Mouse (Mus musculus): ENCODE measurements around the gene Arid5b. TPM values are rescaled to one million over a fixed set of nuclear protein-coding genes. Genes with fewer than 3 reads are reported as not detected.

Gene Arid5b
- polyA plus RNA-seq, 1 experiment: 14.3 TPM

DNA sequence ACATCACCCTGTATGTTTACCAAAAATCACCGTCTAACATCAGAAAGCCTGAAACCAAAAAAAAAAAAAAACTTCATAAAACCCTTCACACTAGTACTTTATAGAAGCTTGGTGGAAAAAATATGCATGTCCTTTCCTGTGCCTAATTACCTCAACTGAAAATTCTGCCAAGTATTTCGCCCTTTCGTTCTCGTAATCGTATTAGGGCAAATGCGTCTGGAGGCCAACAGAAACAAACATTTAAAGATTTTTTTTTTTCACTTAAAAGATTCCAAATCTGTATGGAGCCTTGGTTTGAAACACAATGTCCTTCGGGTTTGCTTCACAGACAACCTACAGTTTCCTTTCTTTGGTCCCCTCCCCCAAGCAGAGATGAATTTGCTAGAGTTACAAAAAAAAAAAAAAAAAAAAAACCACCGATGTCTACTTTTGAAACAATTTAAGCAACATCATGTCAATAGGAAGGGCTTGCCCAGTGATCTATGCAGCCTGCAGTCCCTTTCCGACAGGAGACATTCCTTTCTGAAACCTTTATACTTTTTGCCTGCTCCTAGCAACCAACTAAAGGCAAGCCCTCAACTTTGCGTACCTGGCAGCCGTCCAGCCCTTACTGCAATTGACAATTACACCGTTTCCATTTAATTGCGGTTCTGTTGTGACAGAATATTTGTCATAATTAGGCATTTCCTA lies 86.7 kb downstream of the Arid5b start:
- Histone ChIP-seq H3K27ac (ENCODE audit: control insufficient read depth, insufficient read depth, low read depth, low read length, poor library complexity) (no peak overlapping the region), H3K4me3 (replicated peaks; ENCODE audit: control insufficient read depth, low read depth, low read length) (peak overlapping the region; percentile 16), H3K4me1 (ENCODE audit: control insufficient read depth, insufficient read depth, low read length) (no peaks in the 10 kb centered on the region)
- TF ChIP-seq POLR2A (IDR thresholded peaks at IDR 0.05; ENCODE audit: borderline replicate concordance, control insufficient read depth, low read depth, low read length) (no peak), CTCF (IDR thresholded peaks at IDR 0.05; ENCODE audit: control insufficient read depth, insufficient read depth, low read length) (no peak)
- WGBS: 9% methylated on average over 13 of the region's 13 CpGs

DNA sequence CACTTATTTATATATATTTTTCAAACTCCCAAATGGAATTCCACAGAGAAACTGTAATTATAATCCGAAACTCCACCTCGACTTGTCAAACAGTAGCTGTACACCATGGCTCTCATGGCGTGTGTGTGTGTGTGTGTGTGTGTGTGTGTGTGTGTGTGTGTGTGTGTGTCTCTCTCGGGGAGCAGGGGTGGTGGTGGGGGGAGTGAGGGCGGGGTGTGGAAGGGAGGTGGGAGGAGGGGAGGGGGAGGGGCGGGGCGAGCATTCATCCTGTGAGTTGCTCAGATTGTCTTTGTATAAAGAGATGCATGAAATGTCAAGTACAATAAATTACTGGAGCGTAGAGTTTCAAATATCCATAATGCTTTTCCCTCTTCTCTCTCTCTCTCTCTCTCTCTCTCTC lies 87.4 kb downstream of the Arid5b start:
- H3K27ac ChIP-seq (ENCODE audit: control insufficient read depth, insufficient read depth, low read depth, low read length, poor library complexity): no peak overlapping the region
- H3K4me3 ChIP-seq (replicated peaks; ENCODE audit: control insufficient read depth, low read depth, low read length): no peak overlapping the region
- WGBS: 59% methylated on average over 6 of the region's 8 CpGs
- no peaks in the 10 kb centered on the region for H3K4me1 ChIP-seq (ENCODE audit: control insufficient read depth, insufficient read depth, low read length)
- no peak for TF ChIP-seq CTCF (IDR thresholded peaks at IDR 0.05; ENCODE audit: control insufficient read depth, insufficient read depth, low read length)
- TF ChIP-seq POLR2A (IDR thresholded peaks at IDR 0.05; ENCODE audit: borderline replicate concordance, control insufficient read depth, low read depth, low read length): no peak

DNA sequence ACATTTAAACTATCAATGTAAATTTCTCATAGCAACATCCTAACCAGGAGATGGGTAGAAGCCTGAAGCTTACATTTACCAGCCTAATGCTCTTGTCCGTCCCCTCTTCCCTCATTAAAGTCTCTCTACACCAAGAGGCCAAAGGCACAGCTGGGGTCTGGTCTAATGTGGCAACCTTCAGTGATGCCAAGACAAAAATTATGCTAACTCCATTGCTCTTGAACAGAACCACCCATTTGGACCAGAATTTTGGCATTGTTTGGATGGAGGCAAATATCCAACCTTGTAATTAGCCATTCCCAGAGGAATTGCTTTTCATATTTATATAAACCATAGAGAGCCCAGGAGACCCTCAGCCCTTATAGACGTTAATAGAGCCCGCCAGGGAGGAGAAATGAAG lies 88.7 kb downstream of the Arid5b start:
- WGBS: 76% methylated on average over 3 of the region's 3 CpGs
- Histone ChIP-seq H3K27ac (ENCODE audit: control insufficient read depth, insufficient read depth, low read depth, low read length, poor library complexity) (no peak overlapping the region), H3K4me3 (replicated peaks; ENCODE audit: control insufficient read depth, low read depth, low read length) (no peak overlapping the region), H3K4me1 (ENCODE audit: control insufficient read depth, insufficient read depth, low read length) (no peaks in the 10 kb centered on the region)
- TF ChIP-seq POLR2A (IDR thresholded peaks at IDR 0.05; ENCODE audit: borderline replicate concordance, control insufficient read depth, low read depth, low read length) (no peak), CTCF (IDR thresholded peaks at IDR 0.05; ENCODE audit: control insufficient read depth, insufficient read depth, low read length) (no peak)

DNA sequence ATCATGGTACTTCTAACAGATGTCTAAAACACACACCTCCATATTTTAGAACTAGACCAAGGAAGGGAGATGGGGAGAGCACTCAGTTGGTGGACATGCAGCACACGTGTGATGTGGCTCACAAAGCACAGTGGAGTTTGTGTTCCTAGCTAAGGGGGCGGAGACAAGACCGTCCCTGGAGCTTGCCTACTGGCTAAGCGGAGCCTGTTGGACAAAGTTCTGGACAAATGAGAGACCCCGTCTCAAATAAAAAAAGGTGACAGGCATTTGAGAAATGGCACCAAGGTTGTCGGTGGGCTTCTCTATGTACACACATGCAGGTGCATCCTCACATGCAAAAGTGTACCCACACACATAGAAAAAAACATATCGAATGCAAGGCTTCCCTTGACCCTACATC lies 95.4 kb downstream of the Arid5b start:
- no peak overlapping the region for H3K27ac ChIP-seq (ENCODE audit: control insufficient read depth, insufficient read depth, low read depth, low read length, poor library complexity)
- H3K4me3 ChIP-seq (replicated peaks; ENCODE audit: control insufficient read depth, low read depth, low read length): no peak overlapping the region
- WGBS: 86% methylated on average over 7 of the region's 7 CpGs
- no peaks in the 10 kb centered on the region for H3K4me1 ChIP-seq (ENCODE audit: control insufficient read depth, insufficient read depth, low read length)
- TF ChIP-seq POLR2A (IDR thresholded peaks at IDR 0.05; ENCODE audit: borderline replicate concordance, control insufficient read depth, low read depth, low read length): no peak
- no peak for TF ChIP-seq CTCF (IDR thresholded peaks at IDR 0.05; ENCODE audit: control insufficient read depth, insufficient read depth, low read length)

DNA sequence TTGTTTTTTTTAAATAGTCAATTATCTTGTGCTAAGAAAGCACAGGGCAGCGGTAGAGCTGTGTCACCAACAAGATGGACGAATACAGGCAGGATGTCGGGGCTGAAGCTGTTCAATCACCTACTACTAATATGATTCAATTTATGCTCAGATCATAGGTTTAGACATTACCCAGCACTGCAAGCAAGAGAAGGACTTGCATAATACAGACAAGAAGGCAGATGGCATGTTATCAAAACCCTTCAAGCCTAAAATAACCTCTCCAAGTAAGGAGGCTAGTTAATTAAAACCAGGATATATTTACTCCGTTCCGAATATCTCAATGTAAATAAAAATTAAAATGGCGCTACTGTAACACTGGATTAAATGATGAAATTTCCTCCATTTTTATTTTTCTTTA lies 96.3 kb downstream of the Arid5b start:
- 93% methylated on average over 6 of the region's 6 CpGs for WGBS
- TF ChIP-seq CTCF (IDR thresholded peaks at IDR 0.05; ENCODE audit: control insufficient read depth, insufficient read depth, low read length) (no peak), POLR2A (IDR thresholded peaks at IDR 0.05; ENCODE audit: borderline replicate concordance, control insufficient read depth, low read depth, low read length) (no peak)
- no peaks in the 10 kb centered on the region for H3K4me1 ChIP-seq (ENCODE audit: control insufficient read depth, insufficient read depth, low read length)
- no peak overlapping the region for H3K4me3 ChIP-seq (replicated peaks; ENCODE audit: control insufficient read depth, low read depth, low read length)
- H3K27ac ChIP-seq (ENCODE audit: control insufficient read depth, insufficient read depth, low read depth, low read length, poor library complexity): no peak overlapping the region

DNA sequence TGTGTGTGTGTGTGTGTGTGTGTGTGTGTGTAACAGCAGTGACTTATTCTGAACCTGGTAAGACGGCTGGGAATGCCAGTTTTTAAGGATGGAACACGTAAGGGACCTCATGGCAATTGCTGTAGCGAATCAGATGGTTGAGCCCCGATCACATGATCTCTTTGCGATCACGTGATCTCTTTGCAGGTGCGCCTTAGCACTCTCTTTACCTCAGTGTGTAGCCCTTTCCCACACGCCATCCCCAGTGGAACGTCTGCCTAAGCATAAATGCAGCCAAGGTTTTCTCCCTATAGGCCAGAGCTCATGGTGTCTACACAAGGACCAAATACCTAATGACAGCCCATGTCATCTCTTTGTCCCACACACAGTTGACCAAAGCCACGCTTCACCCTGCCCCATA lies 97.4 kb downstream of the Arid5b start:
- TF ChIP-seq CTCF (IDR thresholded peaks at IDR 0.05; ENCODE audit: control insufficient read depth, insufficient read depth, low read length) (no peak), POLR2A (IDR thresholded peaks at IDR 0.05; ENCODE audit: borderline replicate concordance, control insufficient read depth, low read depth, low read length) (no peak)
- no peak overlapping the region for H3K4me3 ChIP-seq (replicated peaks; ENCODE audit: control insufficient read depth, low read depth, low read length)
- WGBS: 90% methylated on average over 10 of the region's 10 CpGs
- no peaks in the 10 kb centered on the region; the same call in 1 of the 2 replicates for H3K4me1 ChIP-seq (ENCODE audit: control insufficient read depth, insufficient read depth, low read length)
- H3K27ac ChIP-seq (ENCODE audit: control insufficient read depth, insufficient read depth, low read depth, low read length, poor library complexity): no peak overlapping the region

DNA sequence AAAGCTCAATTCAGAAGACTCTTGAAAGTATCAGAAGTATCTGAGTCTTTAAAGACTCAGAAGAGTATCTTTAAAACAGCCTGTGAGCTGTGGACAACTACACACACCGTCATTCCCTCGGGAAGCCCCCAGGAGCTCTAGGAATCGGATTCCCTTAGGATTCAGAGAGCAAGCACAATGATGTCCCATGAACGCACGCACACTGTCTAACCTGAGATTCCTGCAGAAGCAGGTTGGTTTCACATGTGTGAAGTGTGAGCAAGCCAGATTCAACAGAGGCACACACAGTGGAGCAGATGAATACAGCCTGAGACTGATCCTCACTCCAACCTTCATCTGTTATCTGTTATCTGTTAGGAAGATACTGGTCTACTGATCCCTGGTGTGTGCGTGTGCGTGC lies 97.8 kb downstream of the Arid5b start:
- 91% methylated on average over 7 of the region's 7 CpGs for WGBS
- Histone ChIP-seq H3K4me1 (ENCODE audit: control insufficient read depth, insufficient read depth, low read length) (no peaks in the 10 kb centered on the region; the same call in 1 of the 2 replicates), H3K4me3 (replicated peaks; ENCODE audit: control insufficient read depth, low read depth, low read length) (no peak overlapping the region), H3K27ac (ENCODE audit: control insufficient read depth, insufficient read depth, low read depth, low read length, poor library complexity) (no peak overlapping the region)
- no peak for TF ChIP-seq CTCF (IDR thresholded peaks at IDR 0.05; ENCODE audit: control insufficient read depth, insufficient read depth, low read length)

DNA sequence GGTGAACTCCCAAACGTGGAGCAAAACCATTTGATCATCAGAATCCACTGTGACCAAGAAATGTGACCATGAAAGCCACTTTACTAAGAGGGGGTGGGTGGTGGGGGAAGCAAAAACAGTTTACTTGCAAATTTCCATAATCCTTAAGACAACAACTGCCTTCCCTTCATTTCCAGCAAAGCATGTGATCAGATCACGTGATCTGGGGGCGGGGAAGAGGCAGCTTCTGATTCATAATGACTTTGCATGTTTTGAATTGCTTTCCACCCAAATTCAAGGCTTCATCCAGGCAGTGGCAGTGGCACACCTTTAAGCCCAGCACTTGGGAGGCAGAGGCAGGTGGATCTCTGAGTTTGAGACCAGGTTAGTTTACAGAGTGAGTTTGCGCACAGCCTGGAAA lies 98.4 kb downstream of the Arid5b start:
- TF ChIP-seq CTCF (IDR thresholded peaks at IDR 0.05; ENCODE audit: control insufficient read depth, insufficient read depth, low read length): no peak
- TF ChIP-seq POLR2A (IDR thresholded peaks at IDR 0.05; ENCODE audit: borderline replicate concordance, control insufficient read depth, low read depth, low read length): no peak
- no peak overlapping the region for H3K27ac ChIP-seq (ENCODE audit: control insufficient read depth, insufficient read depth, low read depth, low read length, poor library complexity)
- no peak overlapping the region for H3K4me3 ChIP-seq (replicated peaks; ENCODE audit: control insufficient read depth, low read depth, low read length)
- WGBS: 77% methylated on average over 4 of the region's 4 CpGs
- H3K4me1 ChIP-seq (ENCODE audit: control insufficient read depth, insufficient read depth, low read length): no peaks in the 10 kb centered on the region; the same call in 1 of the 2 replicates

DNA sequence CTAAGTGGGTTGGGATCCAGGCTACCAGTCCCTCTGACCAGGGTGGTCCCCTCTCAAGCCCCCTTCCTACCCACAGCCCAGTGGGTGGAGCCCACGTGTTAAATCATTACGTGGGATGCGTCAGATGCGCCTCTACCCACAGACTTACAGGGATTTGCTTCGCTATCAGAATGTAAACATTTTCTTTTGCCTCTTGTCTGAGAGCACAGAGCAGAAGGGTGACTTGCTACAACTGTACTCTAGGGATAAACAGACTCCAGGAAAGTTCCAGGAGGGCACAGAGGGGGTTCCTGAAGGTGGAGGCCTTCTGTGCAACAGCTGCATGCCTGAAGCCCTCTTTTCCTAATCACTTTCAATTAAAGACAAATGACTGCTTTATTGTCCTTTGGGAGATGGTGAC lies 98.8 kb downstream of the Arid5b start:
- Histone ChIP-seq H3K4me1 (ENCODE audit: control insufficient read depth, insufficient read depth, low read length) (no peaks in the 10 kb centered on the region; the same call in 1 of the 2 replicates), H3K27ac (ENCODE audit: control insufficient read depth, insufficient read depth, low read depth, low read length, poor library complexity) (no peak overlapping the region), H3K4me3 (replicated peaks; ENCODE audit: control insufficient read depth, low read depth, low read length) (no peak overlapping the region)
- TF ChIP-seq POLR2A (IDR thresholded peaks at IDR 0.05; ENCODE audit: borderline replicate concordance, control insufficient read depth, low read depth, low read length) (no peak), CTCF (IDR thresholded peaks at IDR 0.05; ENCODE audit: control insufficient read depth, insufficient read depth, low read length) (no peak)
- WGBS: 95% methylated on average over 5 of the region's 5 CpGs
